Mouse (Mus musculus): ENCODE data around the gene Polr2l. TPM values are rescaled to one million over a fixed set of nuclear protein-coding genes. Genes with fewer than 3 reads are reported as not detected.
A peak's percentile ranks its signal among the peaks of the same experiment; 100 is the strongest.

Gene Polr2l
- polyA plus RNA-seq, 1 experiment from 2014 or later, result 84.0 TPM

GRCm38 (mm10) chr7:141464603-141465201 is 10.2 kb downstream of the Polr2l start:
- 2% methylated on average over 38 of the region's 38 CpGs for WGBS
- H3K36me3 ChIP-seq (replicated peaks), result peaks cover 8% of the 10 kb centered on the region
- peaks cover 73% of the 10 kb centered on the region for H3K4me1 ChIP-seq
- DNase-seq (ENCODE audit: low spot score), result peak; percentile 52
- no peaks in the 10 kb centered on the region for H3K9me3 ChIP-seq
- H3K27me3 ChIP-seq (replicated peaks; ENCODE audit: low read depth, poor library complexity, severe bottlenecking), result peaks cover 74% of the 10 kb centered on the region
- H3K27ac ChIP-seq (replicated peaks), result peak overlapping the region; percentile 21; the same call in 1 of the 2 replicates
- peak overlapping the region; percentile 48 for H3K4me3 ChIP-seq

GRCm38 (mm10) chr7:141463824-141464602 is 10.9 kb downstream of the Polr2l start:
- WGBS, result 19% methylated on average over 12 of the region's 12 CpGs
- H3K27me3 ChIP-seq (replicated peaks; ENCODE audit: low read depth, poor library complexity, severe bottlenecking), result peaks cover 81% of the 10 kb centered on the region
- H3K9me3 ChIP-seq, result no peaks in the 10 kb centered on the region
- no peak for DNase-seq (ENCODE audit: low spot score)
- H3K4me1 ChIP-seq, result peaks cover 67% of the 10 kb centered on the region
- H3K27ac ChIP-seq (replicated peaks), result no peak overlapping the region
- peaks cover 8% of the 10 kb centered on the region for H3K36me3 ChIP-seq (replicated peaks)
- peak overlapping the region; percentile 48 for H3K4me3 ChIP-seq

GRCm38 (mm10) chr7:141462333-141462821 is 12.6 kb downstream of the Polr2l start:
- H3K9me3 ChIP-seq, result no peaks in the 10 kb centered on the region
- peaks cover 96% of the 10 kb centered on the region for H3K27me3 ChIP-seq (replicated peaks; ENCODE audit: low read depth, poor library complexity, severe bottlenecking)
- no peak overlapping the region for H3K27ac ChIP-seq (replicated peaks)
- DNase-seq (ENCODE audit: low spot score), result peak; percentile 51
- peak overlapping the region; percentile 59 for H3K4me3 ChIP-seq
- peaks cover 50% of the 10 kb centered on the region for H3K4me1 ChIP-seq
- peaks cover 14% of the 10 kb centered on the region for H3K36me3 ChIP-seq (replicated peaks)
- WGBS, result 10% methylated on average over 5 of the region's 5 CpGs

GRCm38 (mm10) chr7:141461521-141462332 is 13.2 kb downstream of the Polr2l start:
- peak overlapping the region; percentile 59 for H3K4me3 ChIP-seq
- 2% methylated on average over 59 of the region's 59 CpGs for WGBS
- H3K27ac ChIP-seq (replicated peaks), result peak overlapping the region; percentile 72; the same call in 1 of the 2 replicates

GRCm38 (mm10) chr7:141460391-141461113 is 14.4 kb downstream of the Polr2l start, which contains the start of gene Cracr2b:
Gene Cracr2b (plus strand): TSS chr7:141461094.
- Histone ChIP-seq H3K9me3 (no peaks in the 10 kb centered on the region), H3K4me1 (peaks cover 46% of the 10 kb centered on the region), H3K36me3 (replicated peaks) (peaks cover 14% of the 10 kb centered on the region), H3K27ac (replicated peaks) (peak within 1 kb of the TSS; percentile 72; the same call in 1 of the 2 replicates), H3K27me3 (replicated peaks; ENCODE audit: low read depth, poor library complexity, severe bottlenecking) (peaks cover 94% of the 10 kb centered on the region), H3K4me3 (peak within 1 kb of the TSS; percentile 59)
- no peak for DNase-seq (ENCODE audit: low spot score)
- WGBS, result 71% methylated on average over 15 of the region's 15 CpGs

More at GRCm38 (mm10) chr7:141461521-141462332, 13.2 kb downstream of the Polr2l start:
- Histone ChIP-seq H3K36me3 (replicated peaks) (peaks cover 14% of the 10 kb centered on the region), H3K27me3 (replicated peaks; ENCODE audit: low read depth, poor library complexity, severe bottlenecking) (peaks cover 99% of the 10 kb centered on the region), H3K4me1 (peaks cover 44% of the 10 kb centered on the region), H3K9me3 (no peaks in the 10 kb centered on the region)
- DNase-seq (ENCODE audit: low spot score), result peak; percentile 56

GRCm38 (mm10) chr7:141460001-141460390 is 14.9 kb downstream of the Polr2l start:
- 73% methylated on average over 5 of the region's 5 CpGs for WGBS
- Histone ChIP-seq H3K36me3 (replicated peaks) (peaks cover 14% of the 10 kb centered on the region), H3K27me3 (replicated peaks; ENCODE audit: low read depth, poor library complexity, severe bottlenecking) (peaks cover 89% of the 10 kb centered on the region), H3K4me3 (no peak overlapping the region), H3K9me3 (no peaks in the 10 kb centered on the region), H3K27ac (replicated peaks) (no peak overlapping the region), H3K4me1 (peaks cover 46% of the 10 kb centered on the region)
- no peak for DNase-seq (ENCODE audit: low spot score)

- H3K27ac ChIP-seq (replicated peaks), result no peak overlapping the region
- peaks cover 82% of the 10 kb centered on the region for H3K27me3 ChIP-seq (replicated peaks; ENCODE audit: low read depth, poor library complexity, severe bottlenecking)
- H3K36me3 ChIP-seq (replicated peaks), result peaks cover 14% of the 10 kb centered on the region
- H3K4me3 ChIP-seq, result no peak overlapping the region
- no peaks in the 10 kb centered on the region for H3K9me3 ChIP-seq
- peaks cover 46% of the 10 kb centered on the region for H3K4me1 ChIP-seq
- WGBS, result 88% methylated on average over 17 of the region's 17 CpGs
- no peak for DNase-seq (ENCODE audit: low spot score)
Observed at GRCm38 (mm10) chr7:141459301-141459711, 15.6 kb downstream of the Polr2l start.

GRCm38 (mm10) chr7:141458661-141459060 is 16.3 kb downstream of the Polr2l start:
- no peaks in the 10 kb centered on the region for H3K9me3 ChIP-seq
- H3K4me3 ChIP-seq, result no peak overlapping the region
- no peak overlapping the region for H3K27ac ChIP-seq (replicated peaks)
- 89% methylated on average over 11 of the region's 11 CpGs for WGBS
- H3K36me3 ChIP-seq (replicated peaks), result peaks cover 14% of the 10 kb centered on the region
- H3K27me3 ChIP-seq (replicated peaks; ENCODE audit: low read depth, poor library complexity, severe bottlenecking), result peaks cover 75% of the 10 kb centered on the region
- peaks cover 40% of the 10 kb centered on the region for H3K4me1 ChIP-seq
- no peak for DNase-seq (ENCODE audit: low spot score)

- Histone ChIP-seq H3K4me3 (no peak overlapping the region), H3K4me1 (peaks cover 39% of the 10 kb centered on the region), H3K27me3 (replicated peaks; ENCODE audit: low read depth, poor library complexity, severe bottlenecking) (peaks cover 70% of the 10 kb centered on the region), H3K36me3 (replicated peaks) (peaks cover 14% of the 10 kb centered on the region), H3K27ac (replicated peaks) (no peak overlapping the region), H3K9me3 (no peaks in the 10 kb centered on the region)
- peak; percentile 69 for DNase-seq (ENCODE audit: low spot score)
- WGBS, result 73% methylated on average over 15 of the region's 15 CpGs
Observed at GRCm38 (mm10) chr7:141457986-141458660, 16.8 kb downstream of the Polr2l start.

GRCm38 (mm10) chr7:141457236-141457635 is 17.7 kb downstream of the Polr2l start:
- H3K4me3 ChIP-seq, result 0 out of 2 replicates have a peak overlapping the region, but pooled peaks have one; percentile 15
- DNase-seq (ENCODE audit: low spot score), result no peak
- peaks cover 34% of the 10 kb centered on the region for H3K4me1 ChIP-seq
- peaks cover 61% of the 10 kb centered on the region for H3K27me3 ChIP-seq (replicated peaks; ENCODE audit: low read depth, poor library complexity, severe bottlenecking)
- no peaks in the 10 kb centered on the region for H3K9me3 ChIP-seq
- no peak overlapping the region for H3K27ac ChIP-seq (replicated peaks)
- 91% methylated on average over 14 of the region's 14 CpGs for WGBS
- H3K36me3 ChIP-seq (replicated peaks), result peaks cover 21% of the 10 kb centered on the region

- no peak for DNase-seq (ENCODE audit: low spot score)
- Histone ChIP-seq H3K27ac (replicated peaks) (no peak overlapping the region), H3K27me3 (replicated peaks; ENCODE audit: low read depth, poor library complexity, severe bottlenecking) (peaks cover 56% of the 10 kb centered on the region), H3K4me3 (no peak overlapping the region; the same call in 1 of the 2 replicates), H3K9me3 (no peaks in the 10 kb centered on the region), H3K4me1 (peaks cover 29% of the 10 kb centered on the region), H3K36me3 (replicated peaks) (peaks cover 26% of the 10 kb centered on the region)
- WGBS, result 92% methylated on average over 6 of the region's 6 CpGs
Observed at GRCm38 (mm10) chr7:141456739-141457138, 18.2 kb downstream of the Polr2l start.

Measured in embryonic facial prominence, embryonic 10.5 days (tissue).